Mouse (Mus musculus) retina, postnatal 1 day (tissue): ENCODE measurements at regions not wholly inside any gene's neighbourhood (a gene's known extent, or its start where the extent isn't known, plus 50 kb on each side); places are given as distances from the start of the nearest gene placed in this dataset.
"Not testable (repeated sequence)": the region's sequence is repeated elsewhere in the genome, so short reads cannot be mapped to it uniquely, and the experiment has no call there.

Experiments used
- DNase-seq: peaks from one replicate; pipeline ENCODE4 v3.0.0-alpha.2; 2012

DNA sequence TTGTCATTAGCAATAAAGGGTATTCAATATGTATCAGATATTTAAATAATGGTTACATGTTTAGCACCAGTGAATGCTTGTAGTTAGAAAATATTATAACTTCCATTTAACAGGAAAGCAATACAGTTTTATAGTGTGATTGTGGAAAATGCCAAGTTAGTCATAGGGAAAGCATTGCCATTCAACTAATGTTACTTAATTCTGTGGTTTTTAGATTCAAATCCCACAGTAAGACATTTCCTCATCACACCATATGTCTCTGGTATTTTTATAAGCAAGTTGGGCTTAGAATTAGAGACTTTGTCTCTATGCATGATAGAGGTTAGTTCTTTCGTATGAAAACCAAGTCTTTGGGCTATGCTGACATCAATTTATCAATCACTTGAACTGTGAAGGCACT, 133.0 kb downstream of the Prr30 start:
- no peak for DNase-seq

DNA sequence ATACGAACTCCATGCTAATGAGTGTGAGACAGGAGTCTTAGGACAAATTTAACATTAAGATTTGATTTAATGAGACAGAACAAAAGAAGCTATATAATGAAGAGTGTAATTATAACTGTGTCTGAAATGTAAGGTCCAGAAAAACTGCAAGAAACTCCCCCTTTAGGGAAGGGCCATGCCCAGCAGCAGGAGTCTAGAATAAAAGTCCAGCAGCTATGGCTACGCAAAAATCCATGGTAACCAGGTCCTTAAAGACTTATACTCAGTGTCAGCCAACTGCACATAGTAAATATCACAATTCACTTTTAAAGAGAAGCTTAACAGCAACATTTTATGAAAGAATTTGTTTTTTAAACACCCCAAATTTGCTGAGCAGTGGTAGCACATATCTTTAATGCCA, 143.3 kb downstream of the Prr30 start:
- DNase-seq, result peak; percentile 44

DNA sequence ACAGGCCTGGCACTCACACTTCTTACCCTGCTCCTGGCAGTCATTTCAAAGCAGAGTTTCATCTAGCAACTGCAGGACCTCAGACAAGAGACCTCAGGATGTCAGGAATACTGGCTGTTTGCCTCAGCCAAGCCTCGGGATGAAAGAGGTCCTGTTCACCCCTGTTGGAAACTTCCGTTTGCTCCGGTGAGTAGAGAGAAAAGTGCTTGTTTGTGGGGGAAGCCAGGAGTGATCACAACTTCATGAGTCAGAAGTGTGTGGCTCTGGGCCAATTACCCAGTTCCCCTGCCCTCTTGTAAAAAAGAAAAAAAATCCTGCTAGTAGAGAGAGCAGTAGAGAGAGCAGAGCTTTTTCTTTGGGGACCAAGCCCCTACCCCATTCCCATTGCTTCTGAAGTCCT, 144.2 kb downstream of the Prr30 start:
- peak; percentile 37 for DNase-seq

DNA sequence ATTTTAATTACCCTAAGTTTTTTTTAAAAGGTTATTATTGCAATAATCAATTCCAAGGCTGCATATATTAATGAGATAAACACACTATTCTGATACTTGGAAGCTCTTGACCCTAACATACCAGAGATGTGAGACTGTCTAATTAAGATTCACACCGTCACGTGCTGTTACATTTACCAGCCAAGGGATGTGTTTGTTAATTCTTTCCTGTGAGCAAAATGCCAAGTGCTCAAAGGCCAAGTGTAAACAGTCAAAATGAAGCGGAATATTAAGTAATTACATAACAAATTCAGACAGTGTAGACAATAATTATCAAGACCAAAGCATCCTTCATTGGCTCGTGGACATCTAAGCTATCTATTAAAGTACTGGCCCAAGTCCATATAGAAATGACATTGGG, 145.3 kb downstream of the Prr30 start:
- no peak for DNase-seq

DNA sequence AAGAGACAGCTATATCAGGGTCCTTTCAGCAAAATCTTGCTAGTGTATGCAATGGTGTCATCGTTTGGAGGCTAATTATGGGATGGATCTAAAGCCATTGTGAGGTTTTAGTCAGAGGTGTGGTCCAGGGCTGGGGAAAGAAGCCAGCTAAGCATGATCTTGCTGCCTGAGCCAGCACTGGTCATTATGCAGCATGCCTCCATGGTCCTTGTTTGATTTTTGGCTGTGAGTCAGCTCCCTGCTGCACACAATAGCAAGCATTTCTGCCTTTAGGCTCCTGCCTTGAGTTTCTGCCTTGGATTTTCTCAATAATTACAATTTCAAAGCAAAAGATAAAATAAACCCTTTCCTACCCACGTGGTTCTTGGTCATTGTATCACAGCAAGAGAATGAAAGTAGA, 147.4 kb downstream of the Prr30 start:
- no peak for DNase-seq

DNA sequence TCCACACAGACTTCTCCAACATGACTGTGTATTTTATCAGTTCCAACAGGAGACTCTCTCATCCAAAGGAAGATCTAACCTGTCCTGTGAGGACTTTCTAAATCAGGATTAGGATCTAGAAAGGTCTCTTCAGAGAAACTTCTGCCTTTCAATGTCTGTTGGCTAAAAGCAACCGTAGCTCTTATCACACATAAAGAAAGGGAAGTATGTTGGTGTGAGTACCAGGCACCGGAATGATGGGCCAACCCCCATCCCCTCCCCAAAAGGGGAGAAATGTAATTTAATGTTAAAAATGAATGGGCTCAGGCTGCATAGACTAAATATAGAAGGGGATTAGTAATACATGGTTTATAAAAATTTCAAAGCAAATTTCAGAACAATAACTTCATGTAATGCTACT, 149.9 kb downstream of the Prr30 start:
- DNase-seq, result no peak

DNA sequence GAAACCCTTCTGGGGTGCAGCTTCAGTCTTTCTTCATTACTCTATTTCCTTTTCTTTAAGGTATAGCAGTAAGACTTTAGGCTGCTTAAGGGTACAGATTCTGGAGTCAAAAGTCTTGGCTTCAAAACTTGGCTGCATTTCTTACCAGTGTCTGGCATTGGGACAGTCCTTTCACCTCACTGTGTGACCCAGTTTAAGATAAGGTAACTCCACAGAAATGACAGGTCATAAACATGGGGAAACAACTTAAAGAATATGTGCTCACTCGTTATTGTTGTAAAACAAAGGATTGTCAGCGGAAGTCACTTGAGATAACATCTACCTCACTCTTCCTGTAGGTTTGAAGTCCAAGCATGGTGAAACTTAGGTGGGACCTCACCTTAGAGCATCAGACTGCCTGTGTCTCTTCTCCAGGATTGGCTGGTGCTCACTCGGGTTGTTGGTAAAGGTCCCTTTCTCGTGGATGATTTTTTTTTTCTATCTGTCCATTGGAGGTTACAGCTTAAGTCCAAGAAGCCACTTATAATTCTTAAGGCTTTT, 150.4 kb downstream of the Prr30 start:
- DNase-seq, result no peak

DNA sequence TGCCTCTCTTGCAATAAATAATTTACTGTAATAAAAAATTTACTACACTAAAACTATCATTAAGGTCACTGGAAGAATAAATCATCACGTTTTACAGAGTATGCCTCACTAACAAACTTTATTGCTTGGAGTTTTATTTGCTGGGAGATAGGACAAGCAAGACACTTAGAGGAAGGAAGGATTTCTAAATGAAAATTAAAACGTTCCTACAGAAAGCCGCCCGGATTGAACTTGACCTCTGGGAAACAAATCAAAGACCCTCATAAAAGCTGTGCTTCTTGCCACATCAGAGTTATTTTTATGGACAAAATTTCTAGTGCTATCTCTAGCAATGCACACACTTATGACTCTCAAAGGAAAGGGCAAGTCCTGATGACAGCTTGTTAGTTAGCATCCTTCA, 156.6 kb downstream of the Prr30 start:
- DNase-seq, result no peak

DNA sequence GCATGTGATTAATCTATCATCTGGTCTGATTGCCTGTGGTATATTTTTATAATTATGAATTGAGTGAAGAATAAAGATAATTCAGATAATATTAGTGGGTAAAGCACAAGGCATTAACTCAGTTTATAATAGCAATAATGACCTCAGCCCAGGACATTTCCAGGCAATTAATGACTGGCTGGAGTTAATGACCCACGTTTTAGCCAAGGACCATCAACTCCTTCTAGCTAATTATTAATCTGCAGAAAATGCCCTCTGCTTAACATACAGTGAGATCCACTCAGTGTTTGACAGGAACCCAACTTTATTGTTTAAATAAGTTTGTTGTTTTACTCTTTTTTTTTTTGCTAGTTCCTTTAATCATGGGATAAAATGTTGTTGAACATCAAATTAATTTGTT, 199.1 kb downstream of the Prr30 start:
- no peak for DNase-seq

DNA sequence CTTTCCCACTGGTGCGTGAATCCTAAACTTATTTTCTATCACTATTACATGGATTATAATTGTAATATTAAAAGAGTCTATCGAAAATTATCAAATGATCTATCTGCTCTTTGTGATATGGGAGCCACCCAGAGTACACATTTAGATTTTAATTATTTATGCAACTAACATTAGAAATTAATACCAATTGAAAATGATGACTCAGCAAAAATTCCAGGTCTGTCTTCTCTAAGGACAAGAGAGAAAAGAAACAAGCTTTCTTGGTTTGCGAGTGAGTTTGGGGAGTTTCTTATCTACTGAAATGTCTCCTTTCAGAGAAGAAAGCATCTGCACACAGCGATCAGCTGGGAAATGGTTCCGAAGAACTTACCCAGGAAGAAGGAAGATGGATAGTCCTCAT, 219.4 kb downstream of the Prr30 start:
- no peak for DNase-seq

DNA sequence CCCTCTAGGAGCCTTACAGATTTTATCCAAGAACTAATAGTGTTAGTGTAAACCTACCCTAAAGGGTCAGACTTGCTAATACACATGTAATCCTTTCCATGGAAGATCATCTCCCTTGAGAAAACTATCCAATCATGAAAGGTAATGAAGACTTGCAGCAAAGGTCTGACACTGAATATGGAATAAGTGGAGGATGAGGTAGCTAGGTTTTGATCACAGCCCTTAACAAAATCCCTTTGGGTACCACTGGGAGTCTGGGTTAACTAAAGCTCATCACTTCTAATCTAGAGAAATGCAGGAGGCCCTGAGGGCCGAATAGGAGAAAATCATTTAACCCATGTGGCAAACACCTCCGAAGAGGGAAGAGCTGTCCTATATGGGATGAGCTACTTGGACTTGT, 221.6 kb downstream of the Prr30 start:
- no peak for DNase-seq

DNA sequence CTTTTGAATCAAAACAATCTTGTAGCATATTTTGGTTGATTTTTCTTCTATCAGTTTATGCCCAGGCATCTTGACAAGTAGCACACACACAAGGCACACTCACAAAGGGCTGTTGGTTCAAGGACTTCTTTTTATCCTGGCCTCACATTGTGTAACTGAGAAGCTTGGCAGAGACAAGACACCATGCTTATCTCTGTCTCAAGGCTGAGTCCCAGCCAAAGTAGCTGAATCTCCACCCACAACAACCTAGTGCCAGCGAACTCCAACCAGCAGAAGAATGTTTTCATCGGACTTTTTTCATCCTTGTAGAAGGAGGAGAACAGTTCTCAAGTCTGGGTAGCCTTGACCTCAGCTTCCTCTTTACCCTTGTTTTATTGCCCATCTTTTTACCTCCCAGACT, 229.2 kb downstream of the Prr30 start:
- DNase-seq, result no peak

DNA sequence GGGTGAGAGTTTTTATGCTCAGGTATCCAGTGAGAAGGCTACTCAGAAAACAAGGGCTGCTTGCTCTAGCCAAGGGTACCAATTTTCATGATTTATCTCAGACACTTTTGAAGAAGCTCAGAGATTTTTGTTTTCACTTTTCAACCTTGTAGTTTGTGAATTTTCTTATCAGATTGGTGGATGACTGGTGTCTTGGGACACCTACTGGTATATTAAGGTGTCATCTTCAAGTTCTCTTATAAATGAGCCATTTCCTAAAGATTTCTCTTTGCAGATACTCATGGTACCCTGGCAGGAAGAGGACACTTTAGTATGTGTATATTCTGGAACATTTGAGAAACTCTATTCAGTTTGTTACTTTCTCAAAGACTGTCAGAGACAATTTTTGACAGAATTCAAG, 239.9 kb downstream of the Prr30 start:
- DNase-seq, result no peak

DNA sequence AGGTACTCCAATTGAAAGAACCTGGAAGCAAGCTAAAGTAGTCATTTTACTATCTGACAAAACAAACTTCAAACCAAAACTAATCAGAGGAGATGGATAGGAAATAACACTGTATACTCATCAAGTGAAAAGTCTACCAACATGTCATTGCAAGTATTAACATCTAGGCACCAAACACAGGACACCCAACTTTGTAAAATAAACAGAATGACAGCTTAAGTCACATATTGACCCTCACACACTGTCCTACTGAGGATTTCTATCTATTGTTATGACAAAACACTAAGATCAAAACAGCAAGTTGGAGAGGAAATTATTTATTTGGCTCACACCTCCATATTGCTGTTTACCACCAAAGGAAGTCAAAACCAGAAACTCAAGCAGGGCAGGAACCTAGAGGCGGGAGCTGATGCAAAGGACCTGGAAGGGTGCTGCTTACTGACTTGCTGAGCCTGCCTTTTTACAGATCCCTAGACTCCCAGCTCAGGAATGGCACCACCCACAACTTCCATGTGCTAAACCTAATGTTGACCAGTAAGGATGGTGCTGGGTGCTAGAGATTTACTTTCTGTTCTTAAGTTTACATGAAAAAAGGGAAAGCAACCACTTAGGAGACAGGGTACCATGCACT, 244.2 kb downstream of the Prr30 start:
- DNase-seq, result no peak

DNA sequence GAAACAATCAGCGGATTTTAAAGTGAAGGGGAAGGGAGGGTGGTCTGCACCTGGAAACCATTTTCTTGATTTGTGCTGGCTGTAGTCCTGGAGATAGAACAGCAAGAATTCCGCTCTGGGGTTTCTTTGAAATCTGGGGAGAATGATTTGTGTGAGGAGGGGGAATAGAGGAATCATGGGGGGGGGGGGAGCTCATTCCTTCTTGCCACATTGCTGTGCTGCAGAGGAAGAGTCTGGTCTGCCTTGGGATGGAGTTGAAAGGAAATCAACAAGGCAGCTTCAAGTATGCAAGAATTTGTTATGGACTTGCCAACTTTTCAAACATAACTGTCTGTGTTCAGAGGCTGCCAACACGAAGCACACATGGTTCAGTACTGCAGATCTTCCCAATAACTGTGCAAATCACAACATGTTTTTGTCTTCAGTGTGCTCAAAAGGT, 249.4 kb downstream of the Prr30 start:
- no peak for DNase-seq

DNA sequence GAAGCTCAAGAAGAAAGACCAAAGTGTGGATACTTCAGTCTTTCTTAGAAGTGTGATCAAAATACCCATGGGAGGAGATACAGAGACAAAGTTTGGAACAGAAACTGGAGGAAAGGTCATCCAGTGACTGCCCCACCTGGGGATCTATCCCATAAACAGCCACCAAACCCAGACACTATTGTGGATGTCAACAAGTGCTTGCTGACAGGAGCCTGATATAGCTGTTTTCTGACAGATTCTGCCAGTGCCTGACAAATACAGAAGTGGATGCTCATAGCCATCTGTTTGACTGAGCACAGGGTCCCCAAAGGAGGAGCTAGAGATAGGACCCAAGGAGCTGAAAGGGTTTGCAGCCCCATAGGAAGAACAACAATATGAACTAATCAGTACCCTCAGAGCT, 252.5 kb downstream of the Prr30 start:
- not testable (repeated sequence) for DNase-seq

DNA sequence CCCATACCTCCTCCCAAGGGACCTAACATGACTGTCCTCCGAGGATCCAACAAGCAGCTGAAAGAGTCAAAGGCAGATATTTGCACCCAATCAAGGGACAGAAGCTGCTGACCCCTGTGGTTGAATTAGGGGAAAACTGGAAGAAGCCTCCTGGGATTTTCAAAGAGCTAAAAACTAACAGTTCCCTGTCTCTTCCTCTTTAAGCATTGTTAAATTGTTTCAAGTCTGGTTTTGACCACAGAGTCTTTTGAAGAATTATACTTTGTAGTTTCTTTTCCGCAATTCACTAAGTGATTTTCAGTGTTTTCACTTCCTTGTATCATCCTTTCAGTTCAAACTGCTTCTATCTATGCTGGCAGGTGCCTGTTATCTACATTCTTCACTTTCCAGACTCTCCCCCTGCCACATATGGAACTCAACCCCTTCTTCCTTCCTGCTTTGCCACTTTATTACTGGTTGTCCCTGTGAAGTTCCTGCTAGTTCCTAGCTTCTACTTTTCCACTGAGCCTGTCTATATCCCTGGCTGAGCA, 262.7 kb downstream of the Prr30 start:
- no peak for DNase-seq

DNA sequence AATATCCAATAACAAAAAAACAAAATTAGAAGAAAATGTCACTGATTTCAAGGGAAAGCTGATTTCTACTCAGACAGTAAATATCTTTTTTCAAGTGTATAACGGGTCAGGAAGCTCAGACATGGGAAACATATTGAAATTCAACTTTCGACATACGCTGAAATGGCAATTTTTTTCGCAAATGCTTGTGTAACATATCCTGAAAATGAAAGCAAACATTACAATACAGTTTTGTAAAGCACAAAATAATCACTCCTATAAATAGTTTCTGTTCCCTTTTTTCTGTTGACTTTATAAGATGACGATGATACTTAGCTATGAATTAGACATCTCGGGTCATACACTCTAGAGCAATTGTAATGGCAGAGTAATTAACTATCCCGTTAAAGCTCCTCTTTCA, 265.6 kb downstream of the Prr30 start:
- DNase-seq, result no peak

DNA sequence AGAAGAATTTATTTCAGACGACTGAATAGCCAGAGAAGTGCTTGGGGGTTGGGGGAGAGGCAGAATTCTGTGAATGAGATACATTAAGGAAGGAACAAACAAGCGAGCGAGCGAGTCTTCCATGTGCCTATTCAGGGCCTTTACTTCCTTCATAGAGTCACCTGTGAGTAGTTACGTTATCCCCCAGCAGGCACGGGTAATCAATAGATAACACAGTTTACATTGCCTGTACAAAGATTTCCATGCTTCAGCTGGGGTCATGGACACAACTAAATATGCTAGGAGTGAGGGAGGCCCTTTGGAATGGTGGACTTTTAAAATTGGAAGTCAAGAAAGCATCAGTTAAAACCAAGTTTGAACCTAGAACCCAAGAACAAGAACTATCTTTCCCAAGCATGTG, 275.2 kb downstream of the Prr30 start:
- no peak for DNase-seq

DNA sequence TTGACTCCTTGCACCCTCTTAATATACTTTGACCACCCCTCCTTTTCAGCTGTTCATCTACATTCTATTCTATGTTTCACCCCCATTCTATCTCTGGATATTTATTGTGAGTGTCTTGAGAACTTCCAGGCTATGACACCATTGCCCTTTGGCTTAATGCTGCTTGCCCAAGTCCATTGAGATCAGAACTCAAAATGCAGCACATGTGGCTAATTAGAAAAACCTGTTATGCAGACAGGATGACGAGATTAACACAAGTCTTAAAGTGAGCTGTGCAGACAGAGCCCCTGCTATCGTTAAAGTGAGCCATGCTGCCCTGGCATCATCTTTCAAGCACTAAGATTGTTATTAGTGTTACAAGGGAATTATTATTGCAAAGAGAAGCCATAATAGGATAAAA, 299.9 kb downstream of the Prr30 start:
- DNase-seq, result no peak

DNA sequence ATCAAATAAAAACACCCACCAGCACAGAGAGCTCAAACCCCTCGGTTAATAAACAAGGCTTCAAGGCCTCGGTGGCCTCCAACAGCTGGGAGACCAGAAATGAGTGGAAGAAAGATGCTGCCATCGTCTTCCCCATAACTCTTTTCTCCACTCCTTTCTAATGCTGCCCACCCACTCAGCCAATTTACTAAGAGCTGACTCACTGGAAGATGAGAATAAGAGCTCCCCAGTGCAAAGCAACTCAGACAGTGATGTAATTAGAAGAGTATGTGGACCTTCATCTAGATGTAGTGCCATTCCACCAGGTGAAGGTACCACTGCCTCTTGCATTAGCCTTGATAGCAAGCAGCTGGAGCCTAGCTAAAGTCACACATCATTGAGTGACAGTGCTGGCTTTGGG, 301.1 kb downstream of the Prr30 start:
- DNase-seq, result no peak

DNA sequence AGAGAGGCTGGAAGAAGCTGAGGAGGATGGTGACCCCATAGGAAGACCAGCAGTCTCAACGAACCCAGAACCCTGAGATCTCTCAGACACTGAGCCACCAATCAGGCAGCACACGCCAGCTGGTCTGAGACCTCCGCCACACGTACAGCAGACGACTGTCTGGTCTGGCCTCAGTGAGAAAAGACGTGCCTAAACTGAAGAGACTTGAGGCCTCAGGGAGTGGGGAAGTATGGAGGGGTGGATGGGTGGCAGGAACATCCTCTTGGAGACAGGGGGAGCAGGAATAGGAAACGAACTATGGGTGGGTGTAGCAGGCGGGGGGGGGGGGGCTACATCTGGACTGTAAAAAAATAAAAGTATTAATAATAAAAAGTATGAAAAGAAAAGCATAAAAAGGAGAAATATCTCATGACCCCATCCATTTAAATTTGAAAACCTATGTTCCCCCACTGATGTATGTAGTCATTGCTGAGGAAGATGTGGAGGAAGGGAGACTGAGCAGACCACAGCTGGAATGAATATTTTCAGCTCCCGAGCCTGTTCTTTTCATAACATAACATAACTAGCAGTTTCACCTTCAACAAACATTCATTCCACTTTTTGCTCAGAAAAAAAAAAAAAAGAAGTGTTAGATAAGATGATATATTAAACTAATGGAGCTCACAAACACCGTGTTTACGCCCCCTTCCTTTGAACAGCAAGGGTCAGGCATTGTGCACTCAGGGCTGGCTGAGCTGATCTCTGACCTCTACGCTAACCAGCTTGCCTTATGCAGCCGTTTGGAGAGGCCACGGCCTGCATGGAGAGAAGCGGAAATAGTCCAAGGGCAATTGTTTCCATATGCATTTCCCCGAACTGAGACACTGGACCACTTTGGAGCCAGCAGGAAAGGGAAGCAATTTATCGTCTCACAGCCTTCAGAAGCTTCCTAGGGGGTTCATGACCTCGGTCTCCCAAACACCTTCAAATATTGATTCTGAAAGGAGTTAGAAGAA, 310.7 kb downstream of the Prr30 start:
- no peak for DNase-seq

DNA sequence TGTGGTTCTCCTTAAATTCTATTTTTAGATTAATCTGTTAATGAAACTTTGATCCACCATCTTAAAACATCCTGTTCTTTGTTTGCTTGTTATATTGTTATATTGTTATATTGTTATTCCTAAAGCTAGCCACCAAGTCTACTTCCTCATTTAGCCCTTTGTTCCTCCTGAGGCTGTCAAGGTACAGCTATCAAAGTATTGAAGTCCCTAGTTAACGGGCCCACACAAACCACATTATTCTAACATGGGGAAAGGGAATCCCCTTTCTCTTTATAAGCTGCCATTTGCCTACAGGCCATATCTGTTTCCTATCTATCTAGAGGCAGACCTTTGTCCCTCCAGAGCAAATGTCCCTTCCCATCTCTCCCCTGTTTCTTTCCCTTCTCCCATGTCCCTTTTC, 317.0 kb downstream of the Prr30 start:
- no peak for DNase-seq

DNA sequence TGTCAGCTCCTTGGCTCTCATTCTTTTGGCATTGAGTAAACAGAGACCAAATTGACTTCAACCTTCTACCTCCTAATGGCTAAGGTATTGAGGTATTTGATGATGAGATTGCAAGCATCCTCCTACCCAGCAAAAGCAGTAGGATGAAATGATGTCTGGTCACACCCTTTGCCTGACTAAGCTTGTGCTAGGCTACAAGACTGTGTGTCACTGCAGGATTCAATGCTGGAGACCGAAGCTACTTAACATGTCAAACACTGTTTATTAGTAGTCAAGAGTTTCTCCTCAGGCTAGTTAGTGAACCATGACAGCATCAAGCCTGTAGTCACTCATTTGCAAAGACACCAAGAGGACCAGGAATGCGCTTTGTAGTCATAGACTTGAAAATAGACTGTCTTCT, 320.0 kb downstream of the Prr30 start:
- DNase-seq, result peak; percentile 49
